Mouse (Mus musculus): Measurements from ENCODE around the gene Rgs7bp.
A peak's percentile ranks its signal among the peaks of the same experiment; 100 is the strongest.

Gene Rgs7bp

GRCm38 (mm10) chr13:104962716-104963411, 91.9 kb downstream of the Rgs7bp start:
- Histone ChIP-seq H3K36me3 (ENCODE audit: insufficient read depth, low read length) (no peaks in the 10 kb centered on the region), H3K4me1 (replicated peaks; ENCODE audit: low read depth, low read length) (no peaks in the 10 kb centered on the region), H3K4me3 (replicated peaks; ENCODE audit: low read length) (no peak overlapping the region), H3K9me3 (ENCODE audit: low read length) (no peaks in the 10 kb centered on the region), H3K27me3 (ENCODE audit: insufficient read depth, low read length) (peaks cover 5% of the 10 kb centered on the region; the same call in 1 of the 2 replicates)
- TF ChIP-seq NANOG (IDR thresholded peaks at IDR 0.05; ENCODE audit: borderline replicate concordance, low read length), result no peak
- no peak for TF ChIP-seq CTCF (conservative IDR thresholded peaks at IDR 0.05; ENCODE audit: low read length)
- TF ChIP-seq POU5F1 (IDR thresholded peaks at IDR 0.05; ENCODE audit: borderline replicate concordance, low read length), result no peak

GRCm38 (mm10) chr13:104962166-104962565, 92.6 kb downstream of the Rgs7bp start:
- Histone ChIP-seq H3K4me1 (replicated peaks; ENCODE audit: low read depth, low read length) (no peaks in the 10 kb centered on the region), H3K9me3 (ENCODE audit: low read length) (no peaks in the 10 kb centered on the region), H3K36me3 (ENCODE audit: insufficient read depth, low read length) (no peaks in the 10 kb centered on the region), H3K27me3 (ENCODE audit: insufficient read depth, low read length) (peaks cover 5% of the 10 kb centered on the region; the same call in 1 of the 2 replicates), H3K4me3 (replicated peaks; ENCODE audit: low read length) (no peak overlapping the region)
- no peak for TF ChIP-seq CTCF (conservative IDR thresholded peaks at IDR 0.05; ENCODE audit: low read length)
- TF ChIP-seq POU5F1 (IDR thresholded peaks at IDR 0.05; ENCODE audit: borderline replicate concordance, low read length), result no peak
- no peak for TF ChIP-seq NANOG (IDR thresholded peaks at IDR 0.05; ENCODE audit: borderline replicate concordance, low read length)

DNA sequence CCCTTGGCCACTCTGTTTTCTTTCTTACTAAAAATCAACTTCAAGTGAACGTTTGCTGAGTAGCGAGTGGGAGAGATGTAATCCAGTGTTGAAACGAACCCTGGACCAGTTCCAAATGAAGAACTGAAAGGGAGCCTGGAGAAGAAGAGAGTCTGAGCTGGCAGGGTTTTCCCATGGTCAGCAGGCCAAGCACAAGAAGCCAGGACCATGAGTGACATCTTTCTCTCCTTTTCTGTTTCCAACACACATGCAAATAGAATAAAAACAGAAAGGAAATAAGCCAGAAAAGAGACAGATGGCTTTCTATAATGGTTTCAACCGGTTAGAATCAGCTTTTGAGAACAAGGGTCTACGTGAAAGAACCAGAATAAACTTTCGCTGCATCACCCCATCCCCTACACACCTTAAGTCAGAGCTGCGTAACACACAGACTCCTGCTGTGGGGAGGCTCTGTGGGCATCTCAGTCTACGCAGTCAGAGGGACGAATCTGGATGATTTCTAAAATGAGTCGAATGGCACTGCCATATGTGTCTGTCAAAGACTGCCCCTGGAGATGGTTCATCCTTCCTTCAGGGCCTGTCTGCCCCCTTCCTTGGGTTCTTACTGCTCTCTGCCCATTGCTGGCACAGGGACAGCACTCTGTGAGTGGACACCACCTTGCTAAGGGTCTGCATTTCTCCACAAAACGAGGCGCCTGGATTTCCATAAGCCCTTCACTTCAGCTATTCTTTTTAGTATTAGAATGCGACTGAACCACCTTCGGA, 93.6 kb downstream of the Rgs7bp start:
- Histone ChIP-seq H3K27me3 (ENCODE audit: insufficient read depth, low read length) (peaks cover 5% of the 10 kb centered on the region; the same call in 1 of the 2 replicates), H3K36me3 (ENCODE audit: insufficient read depth, low read length) (no peaks in the 10 kb centered on the region), H3K4me1 (replicated peaks; ENCODE audit: low read depth, low read length) (no peaks in the 10 kb centered on the region), H3K4me3 (replicated peaks; ENCODE audit: low read length) (no peak overlapping the region), H3K9me3 (ENCODE audit: low read length) (no peaks in the 10 kb centered on the region)
- no peak for TF ChIP-seq NANOG (IDR thresholded peaks at IDR 0.05; ENCODE audit: borderline replicate concordance, low read length)
- no peak for TF ChIP-seq POU5F1 (IDR thresholded peaks at IDR 0.05; ENCODE audit: borderline replicate concordance, low read length)
- no peak for TF ChIP-seq CTCF (conservative IDR thresholded peaks at IDR 0.05; ENCODE audit: low read length)

- H3K4me3 ChIP-seq (replicated peaks; ENCODE audit: low read length), result no peak overlapping the region
- H3K36me3 ChIP-seq (ENCODE audit: insufficient read depth, low read length), result no peaks in the 10 kb centered on the region
- TF ChIP-seq CTCF (conservative IDR thresholded peaks at IDR 0.05; ENCODE audit: low read length) (no peak), POU5F1 (IDR thresholded peaks at IDR 0.05; ENCODE audit: borderline replicate concordance, low read length) (no peak), NANOG (IDR thresholded peaks at IDR 0.05; ENCODE audit: borderline replicate concordance, low read length) (no peak)
- no peaks in the 10 kb centered on the region for H3K9me3 ChIP-seq (ENCODE audit: low read length)
- peaks cover 5% of the 10 kb centered on the region; the same call in 1 of the 2 replicates for H3K27me3 ChIP-seq (ENCODE audit: insufficient read depth, low read length)
- H3K4me1 ChIP-seq (replicated peaks; ENCODE audit: low read depth, low read length), result no peaks in the 10 kb centered on the region
These were observed 94.4 kb downstream of the Rgs7bp start for GRCm38 (mm10) chr13:104960206-104960928.

DNA sequence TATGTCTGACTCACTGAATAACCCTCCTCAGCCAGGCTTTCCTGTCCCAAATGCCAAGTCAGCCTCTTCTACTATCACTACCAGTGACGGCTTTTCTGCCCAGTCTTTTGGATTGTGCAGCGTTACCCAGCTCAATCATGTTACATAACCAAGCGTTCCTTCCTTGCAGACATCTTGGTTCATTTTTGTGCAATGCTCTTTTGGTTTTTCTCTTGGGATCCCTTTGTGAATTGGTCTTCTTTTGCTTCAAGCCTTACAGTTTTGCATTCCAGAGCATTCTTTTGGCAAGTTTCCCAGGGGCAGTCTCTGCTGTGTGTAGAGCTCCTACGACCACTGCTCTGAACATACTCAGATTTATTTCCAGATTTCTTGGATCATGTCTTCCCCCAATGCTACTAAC, 95.0 kb downstream of the Rgs7bp start:
- no peak overlapping the region for H3K4me3 ChIP-seq (replicated peaks; ENCODE audit: low read length)

GRCm38 (mm10) chr13:104947958-104948357, 106.8 kb downstream of the Rgs7bp start:
- peak; percentile 49 for TF ChIP-seq CTCF (conservative IDR thresholded peaks at IDR 0.05; ENCODE audit: low read length)
- TF ChIP-seq POU5F1 (IDR thresholded peaks at IDR 0.05; ENCODE audit: borderline replicate concordance, low read length), result no peak
- TF ChIP-seq NANOG (IDR thresholded peaks at IDR 0.05; ENCODE audit: borderline replicate concordance, low read length), result no peak

More for the DNA sequence above, 95.0 kb downstream of the Rgs7bp start:
- no peaks in the 10 kb centered on the region for H3K4me1 ChIP-seq (replicated peaks; ENCODE audit: low read depth, low read length)
- no peak for TF ChIP-seq CTCF (conservative IDR thresholded peaks at IDR 0.05; ENCODE audit: low read length)
- no peak for TF ChIP-seq POU5F1 (IDR thresholded peaks at IDR 0.05; ENCODE audit: borderline replicate concordance, low read length)
- no peak for TF ChIP-seq NANOG (IDR thresholded peaks at IDR 0.05; ENCODE audit: borderline replicate concordance, low read length)
- H3K9me3 ChIP-seq (ENCODE audit: low read length), result no peaks in the 10 kb centered on the region
- no peaks in the 10 kb centered on the region for H3K36me3 ChIP-seq (ENCODE audit: insufficient read depth, low read length)
- H3K27me3 ChIP-seq (ENCODE audit: insufficient read depth, low read length), result peaks cover 5% of the 10 kb centered on the region; the same call in 1 of the 2 replicates

DNA sequence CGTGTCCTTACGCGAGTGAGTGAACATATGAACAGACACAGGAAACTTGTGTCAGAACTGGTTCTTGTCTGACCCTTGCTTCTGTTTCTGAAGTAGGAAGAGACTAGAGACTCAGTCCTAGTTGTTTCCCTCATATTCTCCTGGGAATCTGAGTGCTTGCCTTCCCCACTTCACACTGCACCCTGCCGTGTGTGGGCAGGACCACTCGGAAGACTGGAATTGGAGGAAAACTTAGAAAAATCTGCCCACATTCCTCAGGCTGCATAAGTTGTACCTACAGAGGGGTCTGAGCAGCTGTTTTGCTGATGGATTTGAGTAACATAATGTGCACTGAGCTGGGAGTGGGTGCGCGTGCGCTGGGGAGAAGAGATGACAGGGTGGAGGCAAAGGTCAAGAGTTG, 114.2 kb downstream of the Rgs7bp start:
- TF ChIP-seq NANOG (IDR thresholded peaks at IDR 0.05; ENCODE audit: borderline replicate concordance, low read length) (no peak), POU5F1 (IDR thresholded peaks at IDR 0.05; ENCODE audit: borderline replicate concordance, low read length) (no peak), CTCF (conservative IDR thresholded peaks at IDR 0.05; ENCODE audit: low read length) (no peak)
- Histone ChIP-seq H3K27me3 (ENCODE audit: insufficient read depth, low read length) (peaks cover 4% of the 10 kb centered on the region; the same call in 1 of the 2 replicates), H3K36me3 (ENCODE audit: insufficient read depth, low read length) (no peaks in the 10 kb centered on the region), H3K4me3 (replicated peaks; ENCODE audit: low read length) (no peak overlapping the region), H3K4me1 (replicated peaks; ENCODE audit: low read depth, low read length) (peaks cover 20% of the 10 kb centered on the region), H3K9me3 (ENCODE audit: low read length) (peaks cover 13% of the 10 kb centered on the region)

More at GRCm38 (mm10) chr13:104947958-104948357, 106.8 kb downstream of the Rgs7bp start:
- no peaks in the 10 kb centered on the region for H3K9me3 ChIP-seq (ENCODE audit: low read length)
- H3K4me1 ChIP-seq (replicated peaks; ENCODE audit: low read depth, low read length), result no peaks in the 10 kb centered on the region
- peaks cover under 1% of the 10 kb centered on the region; the same call in 1 of the 2 replicates for H3K27me3 ChIP-seq (ENCODE audit: insufficient read depth, low read length)
- H3K4me3 ChIP-seq (replicated peaks; ENCODE audit: low read length), result no peak overlapping the region
- H3K36me3 ChIP-seq (ENCODE audit: insufficient read depth, low read length), result no peaks in the 10 kb centered on the region

- Histone ChIP-seq H3K36me3 (ENCODE audit: insufficient read depth, low read length) (no peaks in the 10 kb centered on the region), H3K27me3 (ENCODE audit: insufficient read depth, low read length) (peaks cover 4% of the 10 kb centered on the region; the same call in 1 of the 2 replicates), H3K4me1 (replicated peaks; ENCODE audit: low read depth, low read length) (peaks cover 20% of the 10 kb centered on the region), H3K9me3 (ENCODE audit: low read length) (peaks cover 13% of the 10 kb centered on the region), H3K4me3 (replicated peaks; ENCODE audit: low read length) (no peak overlapping the region)
- TF ChIP-seq CTCF (conservative IDR thresholded peaks at IDR 0.05; ENCODE audit: low read length) (peak; percentile 99), NANOG (IDR thresholded peaks at IDR 0.05; ENCODE audit: borderline replicate concordance, low read length) (no peak)
These were observed 114.9 kb downstream of the Rgs7bp start for GRCm38 (mm10) chr13:104939856-104940255.
